Mouse (Mus musculus): ENCODE measurements around the gene Tead3.
"Not testable (repeated sequence)": the region's sequence is repeated elsewhere in the genome, so short reads cannot be mapped to it uniquely, and the experiment has no call there.

The Tead3 gene

GRCm38 (mm10) chr17:28329503-28330231, 20.9 kb downstream of the Tead3 start:
- DNase-seq = no peak

GRCm38 (mm10) chr17:28328946-28329345, 21.7 kb downstream of the Tead3 start:
- DNase-seq = no peak

GRCm38 (mm10) chr17:28328366-28328928, 22.2 kb downstream of the Tead3 start, which contains the start of gene Rpl10a:
Gene Rpl10a (plus strand): TSS chr17:28328471.
- peak; percentile 98 for DNase-seq

- DNase-seq = no peak
Observed at GRCm38 (mm10) chr17:28327673-28328325, 22.8 kb downstream of the Tead3 start.

- no peak for DNase-seq
Observed at GRCm38 (mm10) chr17:28326951-28327350, 23.7 kb downstream of the Tead3 start.

GRCm38 (mm10) chr17:28325751-28326150, 24.9 kb downstream of the Tead3 start:
- DNase-seq = no peak

GRCm38 (mm10) chr17:28324416-28324815, 26.2 kb downstream of the Tead3 start:
- DNase-seq = not testable (repeated sequence)

- DNase-seq = no peak
Observed at GRCm38 (mm10) chr17:28323786-28324185, 26.8 kb downstream of the Tead3 start.

- DNase-seq = no peak
Observed at GRCm38 (mm10) chr17:28321700-28322099, 28.9 kb downstream of the Tead3 start.

GRCm38 (mm10) chr17:28317725-28318124, 32.9 kb downstream of the Tead3 start:
- no peak for DNase-seq

GRCm38 (mm10) chr17:28317091-28317490, 33.5 kb downstream of the Tead3 start:
- DNase-seq = no peak

GRCm38 (mm10) chr17:28316476-28316875, 34.1 kb downstream of the Tead3 start:
- no peak for DNase-seq

- DNase-seq = no peak
Observed at GRCm38 (mm10) chr17:28315611-28316160, 34.9 kb downstream of the Tead3 start.

GRCm38 (mm10) chr17:28313880-28314225, 36.8 kb downstream of the Tead3 start:
- peak; percentile 53 for DNase-seq

GRCm38 (mm10) chr17:28313212-28313879, 37.3 kb downstream of the Tead3 start, which contains the start of gene Fance:
Gene Fance (plus strand): TSS chr17:28313519.
- peak; percentile 99 for DNase-seq

- peak; percentile 65 for DNase-seq
Observed at GRCm38 (mm10) chr17:28312232-28313211, 38.1 kb downstream of the Tead3 start.

GRCm38 (mm10) chr17:28311366-28312132, 39.1 kb downstream of the Tead3 start:
- no peak for DNase-seq

GRCm38 (mm10) chr17:28310831-28311230, 39.8 kb downstream of the Tead3 start:
- DNase-seq = no peak

- peak; percentile 93 for DNase-seq
Observed at GRCm38 (mm10) chr17:28308297-28309195, 42.1 kb downstream of the Tead3 start.

- no peak for DNase-seq
Observed at GRCm38 (mm10) chr17:28305172-28305571, 45.4 kb downstream of the Tead3 start.

Data from lung, postnatal 10 days (tissue).